Mouse (Mus musculus) neutrophil, adult 65 days (primary cell): ENCODE results near the gene Dnajb11. TPM values are rescaled to one million over a fixed set of nuclear protein-coding genes. Genes with fewer than 3 reads are reported as not detected.

Experiments used
- total RNA-seq: library from RNA; stranded (reverse); gene quantifications from 2 replicates; pipeline ENCODE4 v1.2.4, GENCODE M21; 2023

Dnajb11 gene
- 52.9 and 62.5 TPM in 2 replicates for total RNA-seq

DNA sequence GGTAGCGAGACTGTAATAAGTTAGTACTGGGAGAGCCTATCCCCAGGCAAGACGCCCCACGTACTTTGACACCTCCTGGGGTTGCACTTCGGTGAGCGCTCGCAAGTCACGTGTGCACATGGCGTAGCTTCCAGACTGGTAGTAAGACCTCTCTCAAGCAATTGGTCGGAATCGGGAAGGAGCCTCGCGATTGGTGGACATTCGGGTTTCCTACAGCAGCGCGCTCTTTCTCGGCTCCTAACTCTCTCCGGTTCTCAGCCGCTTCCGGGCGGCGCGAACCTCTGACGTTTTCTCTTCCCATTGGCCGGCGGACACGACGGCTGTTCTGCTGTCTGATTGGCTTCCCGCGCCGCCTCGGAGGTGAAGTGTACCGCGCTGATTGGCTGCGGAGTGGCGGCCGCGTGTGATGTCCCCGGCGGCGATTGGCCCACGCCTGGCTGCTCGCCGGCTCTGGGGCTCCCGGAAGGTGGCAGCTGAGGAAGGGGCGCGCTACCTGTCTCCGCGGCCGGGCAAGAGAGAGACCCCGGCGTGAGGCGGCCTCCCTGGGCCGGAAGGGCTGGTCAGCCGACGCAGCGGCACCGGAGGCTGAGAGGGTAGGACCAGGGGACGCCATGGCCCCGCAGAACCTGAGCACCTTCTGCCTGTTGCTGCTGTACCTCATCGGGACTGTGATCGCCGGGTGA is at the start of gene Dnajb11, which contains the start of gene Tbccd1:
Gene Dnajb11 (plus strand): TSS at position 415 of the 683 bp plus-strand sequence.
Gene Tbccd1 (minus strand): TSS at position 239 of the 683 bp plus-strand sequence.

DNA sequence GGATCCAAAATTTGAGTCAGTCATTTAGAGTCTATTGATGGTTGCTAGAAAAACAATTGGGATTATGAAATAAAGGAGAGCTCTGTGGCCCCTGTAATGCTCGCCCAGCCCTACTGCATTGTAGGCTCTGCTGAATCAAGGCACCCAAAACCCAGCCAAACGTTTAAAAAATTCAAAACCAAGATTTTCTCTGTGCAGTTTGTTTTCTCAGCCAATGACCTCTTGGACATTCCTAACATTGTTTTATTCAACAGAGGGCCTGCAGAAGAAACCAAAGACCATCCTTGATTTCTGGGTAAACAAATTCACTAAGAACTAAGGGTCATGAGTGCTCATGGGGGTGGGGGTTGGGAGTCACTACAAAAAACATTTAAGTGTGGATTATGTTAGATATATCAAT is 46.2 kb upstream of the Dnajb11 start, which contains the start of gene Crygs:
Gene Crygs (minus strand): TSS at position 101 of the 400 bp plus-strand sequence.

DNA sequence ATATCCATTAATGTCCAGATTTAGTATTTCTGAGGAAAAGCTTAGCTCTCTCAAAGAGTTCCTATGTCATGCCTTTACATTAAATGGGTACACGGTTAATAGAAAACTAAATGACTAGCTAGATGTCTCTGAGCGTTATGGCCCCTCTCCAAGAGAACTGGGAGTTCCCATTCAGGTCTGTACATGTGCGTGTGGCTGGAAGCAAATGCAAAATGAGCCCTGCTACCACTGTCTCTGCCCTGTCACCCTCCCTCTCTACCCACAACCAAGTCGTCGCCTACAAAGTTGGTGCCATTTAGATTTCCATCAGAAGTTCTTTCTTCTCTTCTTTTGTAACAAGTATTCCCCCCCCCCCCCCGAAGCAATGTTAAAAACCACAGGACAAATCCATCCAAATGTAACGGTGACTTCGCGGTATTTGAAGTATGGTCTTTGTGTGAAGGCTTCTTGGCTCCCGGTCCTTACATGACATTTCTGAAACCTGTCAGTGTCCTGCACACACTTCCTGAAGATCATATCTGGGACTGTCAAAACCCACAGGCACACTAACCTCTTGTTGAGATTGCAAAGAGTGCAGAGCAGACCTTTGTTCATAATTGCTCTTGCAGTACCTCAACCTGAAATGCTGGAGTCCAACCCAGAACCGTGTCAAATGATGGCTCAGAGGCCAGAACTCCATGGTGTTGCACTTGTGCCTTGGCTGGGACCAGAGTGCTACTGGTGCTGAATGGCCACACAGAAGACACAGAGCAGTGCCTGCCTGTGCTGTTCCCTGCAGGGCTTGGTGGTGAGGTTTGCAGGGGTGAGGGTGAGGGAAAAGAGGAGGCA is 33.3 kb downstream of the Dnajb11 start, which contains the start of gene Ahsg:
Gene Ahsg (plus strand): TSS at position 595 of the 828 bp plus-strand sequence.

DNA sequence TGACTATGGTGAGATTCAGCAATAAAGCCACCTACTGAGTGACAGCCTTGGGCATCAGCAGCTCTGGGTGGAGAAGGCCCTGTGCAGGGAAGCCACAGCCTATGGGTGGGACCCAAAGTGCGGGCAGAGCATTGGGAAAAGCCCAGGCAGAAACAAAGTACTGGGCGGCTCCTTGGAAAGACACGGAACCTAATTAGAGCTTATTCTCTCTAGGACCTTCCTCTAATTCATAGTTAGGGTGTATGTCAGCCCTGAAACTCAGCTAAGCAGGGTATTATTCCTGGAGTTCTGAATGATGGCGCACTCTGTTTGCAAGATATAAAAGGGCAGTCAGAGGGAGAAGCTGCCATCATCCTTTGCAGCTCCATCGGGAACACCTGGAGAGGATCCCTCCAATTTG is 60.4 kb downstream of the Dnajb11 start, which contains the start of gene Fetub:
Gene Fetub (plus strand): TSS at position 301 of the 400 bp plus-strand sequence.

Other genes with a start within 250 kb of the Dnajb11 start
- 47.8 and 71.8 TPM in 2 replicates for gene Dgkg, start 200.6 kb upstream of the Dnajb11 start, total RNA-seq
- gene Crygs, start 46.3 kb upstream of the Dnajb11 start, total RNA-seq: not detected in 2 replicates
- 7.6 and 10.4 TPM in 2 replicates for gene Tbccd1, start 176 bp upstream of the Dnajb11 start, total RNA-seq
- gene Ahsg, start 33.4 kb downstream of the Dnajb11 start, total RNA-seq: not detected in 2 replicates
- not detected in 2 replicates for gene Fetub, start 60.5 kb downstream of the Dnajb11 start, total RNA-seq
- gene Hrg, start 93.2 kb downstream of the Dnajb11 start, total RNA-seq: not detected in 2 replicates
- gene Kng2, start 171.6 kb downstream of the Dnajb11 start, total RNA-seq: not detected in 2 replicates
- gene Kng1, start 200.0 kb downstream of the Dnajb11 start, total RNA-seq: 0.32 TPM in 1 of 2 replicates, not detected in the other
- 392 and 448 TPM in 2 replicates for gene Eif4a2, start 249.6 kb downstream of the Dnajb11 start, total RNA-seq